Mouse (Mus musculus): ENCODE data around the gene Caln1. TPM values are rescaled to one million over a fixed set of nuclear protein-coding genes. Genes with fewer than 3 reads are reported as not detected.
A peak's percentile ranks its signal among the peaks of the same experiment; 100 is the strongest.

Gene Caln1
- total and polyA plus RNA-seq, 2 experiments from 2014 or later: 46.4 to 50.2 TPM

GRCm38 (mm10) chr5:130613657-130614056 is 244.4 kb downstream of the Caln1 start:
- H3K4me3 ChIP-seq (ENCODE audit: low read depth, low read length): no peak overlapping the region
- no peak overlapping the region for H3K27ac ChIP-seq (ENCODE audit: low read depth, low read length)
- H3K9me3 ChIP-seq (ENCODE audit: low read length): no peaks in the 10 kb centered on the region
- no peaks in the 10 kb centered on the region for H3K27me3 ChIP-seq (ENCODE audit: insufficient read depth, low read length)
- H3K9ac ChIP-seq (replicated peaks; ENCODE audit: low read length, poor library complexity, severe bottlenecking): no peak overlapping the region
- no peaks in the 10 kb centered on the region for H3K4me1 ChIP-seq (ENCODE audit: insufficient read depth, low read length)
- 96% methylated on average over 3 of the region's 3 CpGs for WGBS
- no peak for TF ChIP-seq CTCF (IDR thresholded peaks at IDR 0.05)
- DNase-seq (ENCODE audit: low spot score): no peak
- H3K36me3 ChIP-seq (ENCODE audit: insufficient read depth, low read length): no peaks in the 10 kb centered on the region
- no peak for ATAC-seq (ENCODE audit: low FRiP score)
- H3K4me2 ChIP-seq (ENCODE audit: low read depth, low read length, poor library complexity, severe bottlenecking): no peak overlapping the region

DNA sequence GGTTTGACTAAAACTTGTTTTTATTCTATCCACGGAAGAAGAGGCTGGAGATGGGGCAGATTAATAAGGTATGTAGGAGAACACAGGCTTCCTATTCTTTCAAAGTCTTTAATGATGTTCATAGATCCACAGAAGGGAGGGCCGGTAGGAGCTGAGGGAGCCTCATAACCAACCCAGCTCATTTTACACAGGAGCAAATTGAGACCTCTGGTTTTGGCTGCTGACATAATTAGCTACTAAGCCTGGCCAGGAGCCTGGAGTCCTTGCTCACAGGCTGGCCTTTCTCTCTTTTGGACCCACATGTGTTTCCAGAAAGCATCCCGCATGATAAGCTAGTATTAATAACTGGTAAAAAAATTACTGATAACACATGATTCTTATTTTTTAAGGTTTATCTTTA is 245.0 kb downstream of the Caln1 start:
- H3K27ac ChIP-seq (ENCODE audit: low read depth, low read length): no peak overlapping the region
- no peak for TF ChIP-seq CTCF (IDR thresholded peaks at IDR 0.05)
- ATAC-seq (ENCODE audit: low FRiP score) (no peak), DNase-seq (ENCODE audit: low spot score) (peak; percentile 30)
- no peak overlapping the region for H3K4me2 ChIP-seq (ENCODE audit: low read depth, low read length, poor library complexity, severe bottlenecking)
- H3K27me3 ChIP-seq (ENCODE audit: insufficient read depth, low read length): no peaks in the 10 kb centered on the region
- no peak overlapping the region for H3K9ac ChIP-seq (replicated peaks; ENCODE audit: low read length, poor library complexity, severe bottlenecking)
- no peaks in the 10 kb centered on the region; the same call in 1 of the 2 replicates for H3K36me3 ChIP-seq (ENCODE audit: insufficient read depth, low read length)
- H3K4me1 ChIP-seq (ENCODE audit: insufficient read depth, low read length): no peaks in the 10 kb centered on the region
- 78% methylated on average over 3 of the region's 3 CpGs for WGBS
- no peaks in the 10 kb centered on the region for H3K9me3 ChIP-seq (ENCODE audit: low read length)
- H3K4me3 ChIP-seq (ENCODE audit: low read depth, low read length): no peak overlapping the region

GRCm38 (mm10) chr5:130620060-130620459 is 250.8 kb downstream of the Caln1 start:
- H3K36me3 ChIP-seq (ENCODE audit: insufficient read depth, low read length): no peaks in the 10 kb centered on the region; the same call in 1 of the 2 replicates
- no peak overlapping the region for H3K9ac ChIP-seq (replicated peaks; ENCODE audit: low read length, poor library complexity, severe bottlenecking)
- DNase-seq (ENCODE audit: low spot score) (no peak), ATAC-seq (ENCODE audit: low FRiP score) (no peak)
- TF ChIP-seq CTCF (IDR thresholded peaks at IDR 0.05): no peak
- no peaks in the 10 kb centered on the region for H3K27me3 ChIP-seq (ENCODE audit: insufficient read depth, low read length)
- no peak overlapping the region for H3K4me2 ChIP-seq (ENCODE audit: low read depth, low read length, poor library complexity, severe bottlenecking)
- no peak overlapping the region for H3K4me3 ChIP-seq (ENCODE audit: low read depth, low read length)
- H3K9me3 ChIP-seq (ENCODE audit: low read length): no peaks in the 10 kb centered on the region
- WGBS: 78% methylated on average over 7 of the region's 7 CpGs
- no peaks in the 10 kb centered on the region for H3K4me1 ChIP-seq (ENCODE audit: insufficient read depth, low read length)
- H3K27ac ChIP-seq (ENCODE audit: low read depth, low read length): no peak overlapping the region

- Histone ChIP-seq H3K27me3 (ENCODE audit: insufficient read depth, low read length) (no peaks in the 10 kb centered on the region), H3K27ac (ENCODE audit: low read depth, low read length) (no peak overlapping the region), H3K4me3 (ENCODE audit: low read depth, low read length) (no peak overlapping the region), H3K9me3 (ENCODE audit: low read length) (no peaks in the 10 kb centered on the region), H3K4me1 (ENCODE audit: insufficient read depth, low read length) (no peaks in the 10 kb centered on the region), H3K36me3 (ENCODE audit: insufficient read depth, low read length) (no peaks in the 10 kb centered on the region; the same call in 1 of the 2 replicates), H3K4me2 (ENCODE audit: low read depth, low read length, poor library complexity, severe bottlenecking) (no peak overlapping the region), H3K9ac (replicated peaks; ENCODE audit: low read length, poor library complexity, severe bottlenecking) (no peak overlapping the region)
- DNase-seq (ENCODE audit: low spot score) (peak; percentile 88), ATAC-seq (ENCODE audit: low FRiP score) (peak; percentile 41; the same call in 1 of the 2 replicates)
- TF ChIP-seq CTCF (IDR thresholded peaks at IDR 0.05): no peak
- WGBS: 33% methylated on average over 5 of the region's 5 CpGs
Observed at GRCm38 (mm10) chr5:130623206-130623605, 254.0 kb downstream of the Caln1 start.

- Histone ChIP-seq H3K4me1 (ENCODE audit: insufficient read depth, low read length) (no peaks in the 10 kb centered on the region), H3K9ac (replicated peaks; ENCODE audit: low read length, poor library complexity, severe bottlenecking) (no peak overlapping the region), H3K27me3 (ENCODE audit: insufficient read depth, low read length) (no peaks in the 10 kb centered on the region), H3K36me3 (ENCODE audit: insufficient read depth, low read length) (no peaks in the 10 kb centered on the region), H3K4me2 (ENCODE audit: low read depth, low read length, poor library complexity, severe bottlenecking) (no peak overlapping the region), H3K4me3 (ENCODE audit: low read depth, low read length) (no peak overlapping the region), H3K27ac (ENCODE audit: low read depth, low read length) (no peak overlapping the region), H3K9me3 (ENCODE audit: low read length) (no peaks in the 10 kb centered on the region)
- 95% methylated on average over 2 of the region's 2 CpGs for WGBS
- ATAC-seq (ENCODE audit: low FRiP score) (no peak), DNase-seq (ENCODE audit: low spot score) (peak; percentile 23)
- no peak for TF ChIP-seq CTCF (IDR thresholded peaks at IDR 0.05)
Observed at GRCm38 (mm10) chr5:130627800-130628199, 258.5 kb downstream of the Caln1 start.

GRCm38 (mm10) chr5:130635397-130635796 is 266.1 kb downstream of the Caln1 start:
- no peaks in the 10 kb centered on the region for H3K27me3 ChIP-seq (ENCODE audit: insufficient read depth, low read length)
- 35% methylated on average over 2 of the region's 2 CpGs for WGBS

More at GRCm38 (mm10) chr5:130635397-130635796, 266.1 kb downstream of the Caln1 start:
- no peaks in the 10 kb centered on the region for H3K36me3 ChIP-seq (ENCODE audit: insufficient read depth, low read length)
- TF ChIP-seq CTCF (IDR thresholded peaks at IDR 0.05): no peak
- H3K4me3 ChIP-seq (ENCODE audit: low read depth, low read length): no peak overlapping the region
- no peak overlapping the region for H3K9ac ChIP-seq (replicated peaks; ENCODE audit: low read length, poor library complexity, severe bottlenecking)
- no peak overlapping the region for H3K4me2 ChIP-seq (ENCODE audit: low read depth, low read length, poor library complexity, severe bottlenecking)
- H3K9me3 ChIP-seq (ENCODE audit: low read length): no peaks in the 10 kb centered on the region
- DNase-seq (ENCODE audit: low spot score) (no peak), ATAC-seq (ENCODE audit: low FRiP score) (no peak)
- H3K27ac ChIP-seq (ENCODE audit: low read depth, low read length): no peak overlapping the region
- no peaks in the 10 kb centered on the region for H3K4me1 ChIP-seq (ENCODE audit: insufficient read depth, low read length)
